Mouse (Mus musculus) midbrain, postnatal 0 days (tissue): ENCODE data around the gene B3gnt8. TPM values are rescaled to one million over a fixed set of nuclear protein-coding genes. Genes with fewer than 3 reads are reported as not detected.
"Not testable (repeated sequence)": the region's sequence is repeated elsewhere in the genome, so short reads cannot be mapped to it uniquely, and the experiment has no call there.

Experiments used
- ATAC-seq: fragments of 200-750 bp; cut with Nextera tagmentation; 2 replicates; pipeline ENCODE4 v1.8.0; 2017; ENCODE audit warnings: moderate number of reproducible peaks, mild to moderate bottlenecking, moderate TSS enrichment, moderate library complexity; ENCODE audit not compliant: low FRiP score
- DNase-seq: peaks from one replicate; pipeline ENCODE4 v3.0.0-alpha.2; 2015; ENCODE audit warnings: low spot score
- H3K27ac ChIP-seq: fragments of 300-500 bp; sonication (generic); 2 replicates; pipeline ENCODE4 v1.5.1; 2014; ENCODE audit warnings: low read depth, mild to moderate bottlenecking, low read length, mixed read lengths
- H3K27me3 ChIP-seq: fragments of 300-500 bp; sonication (generic); 2 replicates; pipeline ENCODE4 v1.6.1; 2014; ENCODE audit warnings: low read length, control low read depth, mixed read lengths; ENCODE audit not compliant: insufficient read depth
- H3K36me3 ChIP-seq: fragments of 300-500 bp; sonication (generic); 2 replicates; pipeline ENCODE4 v1.6.1; 2014; ENCODE audit warnings: low read length, control low read depth, mixed read lengths; ENCODE audit not compliant: insufficient read depth
- H3K4me1 ChIP-seq: fragments of 300-500 bp; sonication (generic); 2 replicates; pipeline ENCODE4 v1.6.1; 2014; ENCODE audit warnings: mild to moderate bottlenecking, control low read depth, antibody characterized with exemption, low read length, mixed read lengths; ENCODE audit not compliant: insufficient read depth
- H3K4me2 ChIP-seq: fragments of 300-500 bp; sonication (generic); 2 replicates; pipeline ENCODE4 v1.6.1; 2014; ENCODE audit warnings: low read depth, mild to moderate bottlenecking, low read length, mixed read lengths; ENCODE audit not compliant: poor library complexity, severe bottlenecking
- H3K4me3 ChIP-seq: fragments of 300-500 bp; sonication (generic); 2 replicates; pipeline ENCODE4 v1.5.1; 2014; ENCODE audit warnings: low read depth, mild to moderate bottlenecking, low read length, moderate library complexity
- H3K9ac ChIP-seq: fragments of 300-500 bp; sonication (generic); replicated peaks from 2 replicates; pipeline ENCODE4 v1.6.1; 2014; ENCODE audit warnings: mild to moderate bottlenecking, low read length, moderate library complexity, mixed read lengths; ENCODE audit not compliant: poor library complexity, severe bottlenecking
- H3K9me3 ChIP-seq: fragments of 300-500 bp; sonication (generic); 2 replicates; pipeline ENCODE4 v1.6.1; 2016; ENCODE audit warnings: low read length, control low read depth
- CTCF ChIP-seq: IDR thresholded peaks from 2 replicates; pipeline ENCODE4 v1.5.1; 2016; ENCODE audit warnings: antibody characterized with exemption, mild to moderate bottlenecking
- WGBS: fragments of 180-500 bp; shearing (Covaris S2); extraction: QIAGEN DNeasy Blood & Tissue Kit; methylation state at CpG from one replicate; pipeline ENCODE4 v1.1.7; 2014; 5-methylcytosine and 5-hydroxymethylcytosine counted together
- polyA plus RNA-seq: library from polyadenylated mRNA; unstranded; fragments of >200 nt; fragmentation: Nextera tagmentation; extraction: Ambion mirVana; gene quantifications from 2 replicates; pipeline ENCODE4 v1.2.1, GENCODE M21; 2015
- total RNA-seq: library from RNA; depleted of rRNA; stranded (reverse); fragments of >200 nt; gene quantifications from 2 replicates; pipeline ENCODE4 v1.2.3, GENCODE M21; 2014; rRNA removed

The B3gnt8 gene
- 0.80 and 1.4 TPM in 2 replicates for total RNA-seq
- 0.62 and 0.97 TPM in 2 replicates for polyA plus RNA-seq

- no peak for TF ChIP-seq CTCF
- ATAC-seq: no peak
Measured at GRCm38 (mm10) chr7:25626509-25627430, at the start of gene B3gnt8. Gene B3gnt8, plus strand, starts transcription at chr7:25626654.

DNA sequence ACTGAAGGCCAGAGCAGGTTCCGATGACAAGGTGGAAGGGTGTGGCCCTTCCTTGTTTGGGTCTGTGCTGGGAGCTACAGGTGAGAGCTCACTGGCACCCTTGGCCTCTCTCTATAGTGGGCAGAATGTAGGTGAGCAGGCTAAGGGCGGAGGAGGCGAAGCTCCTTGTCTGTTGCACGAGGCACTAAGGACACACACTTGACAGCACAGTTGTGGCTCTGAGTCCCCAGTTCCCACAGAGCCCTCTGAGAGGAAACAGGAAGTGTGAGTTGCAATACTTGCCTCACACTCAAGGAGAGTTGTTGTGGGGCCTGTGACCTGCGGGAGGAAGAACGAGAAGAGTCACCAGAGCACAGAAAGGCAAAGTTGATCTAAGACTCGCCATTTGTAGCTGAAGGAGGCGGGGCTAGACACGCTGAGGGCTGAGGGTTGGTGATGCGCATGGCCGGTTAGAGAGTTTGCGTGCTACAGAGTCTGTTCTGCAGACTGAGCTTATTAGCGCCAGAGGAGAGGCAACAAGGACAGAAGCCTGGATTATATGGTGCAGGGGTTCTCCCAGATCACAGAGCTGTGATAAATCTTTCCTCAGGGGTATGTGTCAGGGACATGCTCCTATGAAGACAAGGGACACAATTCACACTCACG, 49.5 kb upstream of the B3gnt8 start:
- H3K9me3 ChIP-seq, DNase-seq, H3K27me3 ChIP-seq, H3K27ac ChIP-seq, H3K4me3 ChIP-seq, H3K36me3 ChIP-seq, H3K4me1 ChIP-seq, H3K4me2 ChIP-seq, H3K9ac ChIP-seq: not testable (repeated sequence)
- peak; percentile 23; the same call in 1 of the 2 replicates for ATAC-seq
- WGBS: 68% methylated on average over 11 of the region's 14 CpGs

More at GRCm38 (mm10) chr7:25626509-25627430, at the start of gene B3gnt8:
- DNase-seq: no peak
- peak within 1 kb of the TSS; percentile 9; the same call in 1 of the 2 replicates for H3K4me3 ChIP-seq
- peaks cover 13% of the 10 kb centered on the region for H3K27me3 ChIP-seq
- no peak within 1 kb of the TSS for H3K9ac ChIP-seq
- peak within 1 kb of the TSS; percentile 32 for H3K4me2 ChIP-seq
- H3K9me3 ChIP-seq: no peaks in the 10 kb centered on the region
- H3K36me3 ChIP-seq: peaks cover 49% of the 10 kb centered on the region
- no peaks in the 10 kb centered on the region for H3K4me1 ChIP-seq
- 25% methylated on average over 28 of the region's 29 CpGs for WGBS
- H3K27ac ChIP-seq: no peak within 1 kb of the TSS

DNA sequence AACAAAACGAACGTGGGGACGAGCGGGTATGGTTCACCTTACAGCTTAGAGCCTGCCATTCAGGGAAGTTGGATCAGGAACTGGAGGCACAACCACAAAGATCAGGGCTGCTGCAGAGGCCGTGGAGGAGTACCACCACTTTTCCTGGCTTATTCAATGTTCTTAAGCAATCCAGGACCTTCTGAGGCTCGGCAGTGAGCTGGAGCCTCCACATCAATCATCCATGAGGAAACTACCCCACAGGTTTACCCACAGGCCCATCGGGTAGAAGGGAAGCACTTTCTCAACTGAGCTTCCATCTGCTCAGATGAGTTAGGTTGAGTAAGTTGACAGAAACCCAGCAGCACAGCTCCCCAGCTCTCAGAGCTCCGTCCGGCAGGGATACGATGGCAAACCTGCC, 47.0 kb upstream of the B3gnt8 start:
- ATAC-seq (no peak), DNase-seq (no peak)
- H3K27ac ChIP-seq: no peak overlapping the region
- H3K4me3 ChIP-seq: no peak overlapping the region
- no peaks in the 10 kb centered on the region for H3K9me3 ChIP-seq
- no peak for TF ChIP-seq CTCF
- no peak overlapping the region for H3K4me2 ChIP-seq
- WGBS: 85% methylated on average over 10 of the region's 10 CpGs
- no peaks in the 10 kb centered on the region for H3K4me1 ChIP-seq
- no peak overlapping the region for H3K9ac ChIP-seq
- no peaks in the 10 kb centered on the region for H3K36me3 ChIP-seq
- H3K27me3 ChIP-seq: no peaks in the 10 kb centered on the region

DNA sequence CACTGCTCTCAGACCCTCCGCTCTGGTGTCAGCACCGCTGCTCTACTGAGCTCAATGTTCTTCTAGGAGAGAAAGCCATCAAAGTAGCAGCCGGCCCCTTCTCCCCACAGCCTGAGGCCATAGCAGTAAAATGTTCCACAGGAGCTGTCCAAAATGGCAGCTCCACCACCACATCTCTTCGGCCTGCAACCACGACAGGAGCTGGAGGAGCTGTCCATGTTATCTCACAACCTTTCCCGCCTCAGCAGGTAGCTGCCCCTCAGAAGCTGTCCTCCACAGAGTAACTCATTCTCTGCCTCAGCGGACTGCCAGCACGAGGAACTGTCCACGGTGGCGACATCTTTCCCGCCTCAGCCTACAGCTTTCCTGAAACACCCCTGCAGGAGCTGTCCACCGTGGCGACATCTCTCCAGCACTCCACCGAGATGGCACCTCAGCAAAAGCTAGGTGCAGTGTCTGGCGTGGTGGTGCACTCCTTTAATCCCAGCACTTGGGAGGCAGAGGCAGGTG, 44.1 kb upstream of the B3gnt8 start:
- ATAC-seq: no peak

DNA sequence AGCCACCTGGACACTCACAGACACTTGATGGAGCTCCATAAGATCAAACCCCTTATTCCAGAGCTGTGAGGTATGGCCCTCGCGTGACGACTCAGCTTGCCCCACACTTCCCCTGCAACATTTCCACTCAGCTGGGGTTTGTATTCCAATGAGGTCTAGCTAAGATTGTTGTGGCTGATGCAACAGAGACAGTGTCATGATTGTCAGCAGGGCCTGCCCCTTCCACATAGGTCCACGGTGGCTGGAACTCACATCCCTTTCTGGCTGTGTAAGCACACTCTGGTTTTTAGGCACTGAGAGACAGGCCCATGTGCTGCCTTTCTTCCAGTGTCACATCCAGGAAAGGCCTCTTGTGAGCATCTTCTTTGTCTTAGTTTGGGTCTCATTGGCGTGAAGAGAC, 41.8 kb upstream of the B3gnt8 start:
- ATAC-seq (no peak), DNase-seq (no peak)
- Histone ChIP-seq H3K27ac (no peak overlapping the region), H3K9ac (no peak overlapping the region), H3K27me3 (no peaks in the 10 kb centered on the region), H3K4me1 (no peaks in the 10 kb centered on the region), H3K4me3 (no peak overlapping the region), H3K9me3 (no peaks in the 10 kb centered on the region), H3K4me2 (no peak overlapping the region), H3K36me3 (no peaks in the 10 kb centered on the region)
- 82% methylated on average over 5 of the region's 5 CpGs for WGBS
- TF ChIP-seq CTCF: no peak

More for the DNA sequence above, 44.1 kb upstream of the B3gnt8 start:
- H3K4me2 ChIP-seq: no peak overlapping the region
- 91% methylated on average over 15 of the region's 15 CpGs for WGBS
- no peak for DNase-seq
- H3K36me3 ChIP-seq: no peaks in the 10 kb centered on the region
- H3K9me3 ChIP-seq: no peaks in the 10 kb centered on the region
- no peak overlapping the region for H3K27ac ChIP-seq
- H3K4me1 ChIP-seq: no peaks in the 10 kb centered on the region
- no peak overlapping the region for H3K4me3 ChIP-seq
- no peak for TF ChIP-seq CTCF
- H3K27me3 ChIP-seq: no peaks in the 10 kb centered on the region
- H3K9ac ChIP-seq: no peak overlapping the region
